Mouse (Mus musculus) midbrain, postnatal 0 days (tissue): Measurements from ENCODE around the gene Ptprs. TPM values are rescaled to one million over a fixed set of nuclear protein-coding genes. Genes with fewer than 3 reads are reported as not detected.

Source experiments
- ATAC-seq: fragments of 200-750 bp; cut with Nextera tagmentation; 2 replicates; pipeline ENCODE4 v1.8.0; 2017; ENCODE audit warnings: moderate number of reproducible peaks, mild to moderate bottlenecking, moderate TSS enrichment, moderate library complexity; ENCODE audit not compliant: low FRiP score
- DNase-seq: peaks from one replicate; pipeline ENCODE4 v3.0.0-alpha.2; 2015; ENCODE audit warnings: low spot score
- H3K27ac ChIP-seq: fragments of 300-500 bp; sonication (generic); 2 replicates; pipeline ENCODE4 v1.5.1; 2014; ENCODE audit warnings: low read depth, mild to moderate bottlenecking, low read length, mixed read lengths
- H3K27me3 ChIP-seq: fragments of 300-500 bp; sonication (generic); 2 replicates; pipeline ENCODE4 v1.6.1; 2014; ENCODE audit warnings: low read length, control low read depth, mixed read lengths; ENCODE audit not compliant: insufficient read depth
- H3K36me3 ChIP-seq: fragments of 300-500 bp; sonication (generic); 2 replicates; pipeline ENCODE4 v1.6.1; 2014; ENCODE audit warnings: low read length, control low read depth, mixed read lengths; ENCODE audit not compliant: insufficient read depth
- H3K4me1 ChIP-seq: fragments of 300-500 bp; sonication (generic); 2 replicates; pipeline ENCODE4 v1.6.1; 2014; ENCODE audit warnings: mild to moderate bottlenecking, control low read depth, antibody characterized with exemption, low read length, mixed read lengths; ENCODE audit not compliant: insufficient read depth
- H3K4me2 ChIP-seq: fragments of 300-500 bp; sonication (generic); 2 replicates; pipeline ENCODE4 v1.6.1; 2014; ENCODE audit warnings: low read depth, mild to moderate bottlenecking, low read length, mixed read lengths; ENCODE audit not compliant: poor library complexity, severe bottlenecking
- H3K4me3 ChIP-seq: fragments of 300-500 bp; sonication (generic); 2 replicates; pipeline ENCODE4 v1.5.1; 2014; ENCODE audit warnings: low read depth, mild to moderate bottlenecking, low read length, moderate library complexity
- H3K9ac ChIP-seq: fragments of 300-500 bp; sonication (generic); replicated peaks from 2 replicates; pipeline ENCODE4 v1.6.1; 2014; ENCODE audit warnings: mild to moderate bottlenecking, low read length, moderate library complexity, mixed read lengths; ENCODE audit not compliant: poor library complexity, severe bottlenecking
- H3K9me3 ChIP-seq: fragments of 300-500 bp; sonication (generic); 2 replicates; pipeline ENCODE4 v1.6.1; 2016; ENCODE audit warnings: low read length, control low read depth
- CTCF ChIP-seq: IDR thresholded peaks from 2 replicates; pipeline ENCODE4 v1.5.1; 2016; ENCODE audit warnings: antibody characterized with exemption, mild to moderate bottlenecking
- WGBS: fragments of 180-500 bp; shearing (Covaris S2); extraction: QIAGEN DNeasy Blood & Tissue Kit; methylation state at CpG from one replicate; pipeline ENCODE4 v1.1.7; 2014; 5-methylcytosine and 5-hydroxymethylcytosine counted together
- polyA plus RNA-seq: library from polyadenylated mRNA; unstranded; fragments of >200 nt; fragmentation: Nextera tagmentation; extraction: Ambion mirVana; gene quantifications from 2 replicates; pipeline ENCODE4 v1.2.1, GENCODE M21; 2015
- total RNA-seq: library from RNA; depleted of rRNA; stranded (reverse); fragments of >200 nt; gene quantifications from 2 replicates; pipeline ENCODE4 v1.2.3, GENCODE M21; 2014

Gene Ptprs
- total and polyA plus RNA-seq, 2 experiments from 2014 or later = 225 to 716 TPM

- no peaks in the 10 kb centered on the region for H3K9me3 ChIP-seq
- ATAC-seq = no peak
- peaks cover 73% of the 10 kb centered on the region for H3K36me3 ChIP-seq
- no peak for DNase-seq
- no peak overlapping the region for H3K4me3 ChIP-seq
- H3K9ac ChIP-seq = no peak overlapping the region
- H3K4me1 ChIP-seq = no peaks in the 10 kb centered on the region
- H3K27ac ChIP-seq = no peak overlapping the region
- no peak overlapping the region for H3K4me2 ChIP-seq
- 89% methylated on average over 1 of the region's 1 CpGs for WGBS
- no peak for TF ChIP-seq CTCF
- H3K27me3 ChIP-seq = no peaks in the 10 kb centered on the region
These were observed 101.4 kb downstream of the Ptprs start for GRCm38 (mm10) chr17:56374851-56375250.

GRCm38 (mm10) chr17:56373136-56374034 is 102.9 kb downstream of the Ptprs start:
- H3K36me3 ChIP-seq = peaks cover 68% of the 10 kb centered on the region
- H3K27ac ChIP-seq = 0 out of 2 replicates have a peak overlapping the region, but pooled peaks have one; percentile 0
- H3K4me1 ChIP-seq = no peaks in the 10 kb centered on the region
- no peak overlapping the region for H3K4me2 ChIP-seq
- WGBS = 70% methylated on average over 17 of the region's 17 CpGs
- no peak for TF ChIP-seq CTCF
- peak; percentile 51 for DNase-seq
- no peak overlapping the region for H3K9ac ChIP-seq
- no peaks in the 10 kb centered on the region for H3K27me3 ChIP-seq
- H3K4me3 ChIP-seq = no peak overlapping the region
- ATAC-seq = no peak
- no peaks in the 10 kb centered on the region for H3K9me3 ChIP-seq

GRCm38 (mm10) chr17:56372109-56372508 is 104.2 kb downstream of the Ptprs start:
- Histone ChIP-seq H3K4me2 (no peak overlapping the region), H3K9me3 (no peaks in the 10 kb centered on the region), H3K36me3 (peaks cover 69% of the 10 kb centered on the region), H3K27ac (no peak overlapping the region), H3K9ac (no peak overlapping the region), H3K4me3 (no peak overlapping the region), H3K4me1 (no peaks in the 10 kb centered on the region), H3K27me3 (no peaks in the 10 kb centered on the region)
- peak; percentile 24 for TF ChIP-seq CTCF
- ATAC-seq (no peak), DNase-seq (no peak)
- WGBS = 65% methylated on average over 4 of the region's 4 CpGs

- H3K4me1 ChIP-seq = no peaks in the 10 kb centered on the region
- no peaks in the 10 kb centered on the region for H3K9me3 ChIP-seq
- H3K27ac ChIP-seq = no peak overlapping the region
- DNase-seq (peak; percentile 40), ATAC-seq (no peak)
- no peak overlapping the region for H3K4me3 ChIP-seq
- no peak for TF ChIP-seq CTCF
- no peaks in the 10 kb centered on the region for H3K27me3 ChIP-seq
- peaks cover 63% of the 10 kb centered on the region for H3K36me3 ChIP-seq
- WGBS = 78% methylated on average over 15 of the region's 15 CpGs
- no peak overlapping the region for H3K4me2 ChIP-seq
- H3K9ac ChIP-seq = no peak overlapping the region
These were observed 105.1 kb downstream of the Ptprs start for GRCm38 (mm10) chr17:56371029-56371660.

DNA sequence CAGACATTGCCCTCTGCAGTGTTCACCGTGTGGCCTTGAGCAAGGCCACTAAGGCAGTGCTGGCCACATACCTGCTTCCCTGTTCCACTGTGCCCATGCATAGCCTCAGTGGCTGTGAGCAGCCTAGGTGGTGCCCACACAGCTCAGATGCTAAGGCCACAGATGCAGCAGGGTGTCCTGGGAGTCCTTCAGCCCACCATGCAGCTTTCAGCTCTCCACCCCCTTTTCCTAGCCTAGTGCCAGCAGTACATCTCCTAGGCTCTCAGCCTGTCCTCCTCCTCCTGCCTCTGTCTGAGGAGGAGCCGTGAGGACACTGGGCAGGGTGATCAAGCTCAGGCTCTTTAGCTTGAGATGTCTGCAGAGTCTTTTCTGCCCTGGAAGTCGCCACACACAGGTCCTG is 106.2 kb downstream of the Ptprs start:
- Histone ChIP-seq H3K4me3 (no peak overlapping the region), H3K4me2 (no peak overlapping the region), H3K9ac (no peak overlapping the region), H3K4me1 (0 out of 2 replicates have a peak, but pooled peaks cover 4% of the 10 kb centered on the region), H3K9me3 (no peaks in the 10 kb centered on the region), H3K27ac (no peak overlapping the region), H3K36me3 (peaks cover 56% of the 10 kb centered on the region), H3K27me3 (no peaks in the 10 kb centered on the region)
- no peak for TF ChIP-seq CTCF
- no peak for DNase-seq
- 91% methylated on average over 3 of the region's 3 CpGs for WGBS
- ATAC-seq = no peak
